Mouse (Mus musculus) forebrain, embryonic 10.5 days (tissue): ENCODE data around the gene Hoxa2. TPM values are rescaled to one million over a fixed set of nuclear protein-coding genes. Genes with fewer than 3 reads are reported as not detected.

ENCODE experiments used
- DNase-seq: peaks from one replicate; pipeline ENCODE4 v3.0.0-alpha.2; 2017; ENCODE audit warnings: low spot score; ENCODE audit errors: extremely low spot score
- H3K27ac ChIP-seq: fragments of 300-500 bp; sonication (generic); 2 replicates; pipeline ENCODE4 v1.5.1; 2016; ENCODE audit warnings: mild to moderate bottlenecking
- H3K27me3 ChIP-seq: fragments of 300-500 bp; sonication (generic); 2 replicates; pipeline ENCODE4 v1.6.1; 2016; ENCODE audit warnings: mild to moderate bottlenecking; ENCODE audit not compliant: poor library complexity, severe bottlenecking
- H3K36me3 ChIP-seq: fragments of 300-500 bp; sonication (generic); replicated peaks from 2 replicates; pipeline ENCODE4 v1.6.1; 2016; ENCODE audit warnings: mild to moderate bottlenecking, moderate library complexity
- H3K4me1 ChIP-seq: fragments of 300-500 bp; sonication (generic); 2 replicates; pipeline ENCODE4 v1.6.1; 2016
- H3K4me3 ChIP-seq: fragments of 300-500 bp; sonication (generic); 2 replicates; pipeline ENCODE4 v1.5.1; 2016; ENCODE audit warnings: mild to moderate bottlenecking, moderate library complexity
- H3K9me3 ChIP-seq: fragments of 300-500 bp; sonication (generic); 2 replicates; pipeline ENCODE4 v1.6.1; 2016; ENCODE audit warnings: mild to moderate bottlenecking, moderate library complexity
- WGBS: fragments of 180-500 bp; shearing (Covaris S2); methylation state at CpG from one replicate; pipeline ENCODE4 v1.1.7; 2016; 5-methylcytosine and 5-hydroxymethylcytosine counted together
- polyA plus RNA-seq: library from polyadenylated mRNA; unstranded; fragments of >200 nt; fragmentation: Nextera tagmentation; extraction: Ambion mirVana; gene quantifications from 2 replicates; pipeline ENCODE4 v1.2.1, GENCODE M21; 2016

Gene Hoxa2
- polyA plus RNA-seq, 1 experiment from 2014 or later: not detected

DNA sequence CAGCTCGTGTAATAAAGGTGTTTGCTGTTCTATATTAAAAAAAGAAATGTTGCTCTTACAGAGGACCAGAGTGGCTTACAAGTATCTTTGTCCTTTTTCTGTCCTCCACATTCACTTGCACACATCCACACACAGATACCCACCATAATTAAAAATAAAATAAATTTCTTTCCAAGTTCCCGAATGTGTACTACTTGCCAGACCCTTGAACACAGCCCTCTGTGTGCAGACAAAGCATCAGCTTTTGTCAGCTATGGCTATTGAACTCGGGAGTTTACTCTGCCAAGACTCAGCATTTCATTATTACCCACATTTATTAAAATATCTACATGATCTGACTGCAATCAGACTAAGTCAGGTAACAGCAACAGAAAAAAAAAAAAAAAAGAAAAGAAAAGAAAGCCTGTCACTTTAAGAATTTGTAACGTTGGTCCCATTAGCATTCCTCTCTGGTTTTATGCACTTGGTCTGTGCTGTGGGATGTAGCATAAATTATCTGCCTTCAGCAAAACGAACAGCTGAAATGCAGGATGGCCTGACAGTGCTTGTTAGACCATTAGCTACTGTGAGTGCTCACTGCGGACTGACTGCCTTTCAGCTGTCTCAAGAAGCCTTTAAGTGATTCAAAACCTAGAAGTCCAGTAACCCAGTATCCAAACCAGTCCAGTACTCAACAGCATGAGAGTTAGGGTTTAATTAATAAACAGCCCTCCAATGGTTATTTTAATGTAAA lies 45.6 kb downstream of the Hoxa2 start:
- Histone ChIP-seq H3K27ac (no peak overlapping the region), H3K27me3 (peaks cover 25% of the 10 kb centered on the region), H3K4me3 (no peak overlapping the region), H3K4me1 (peaks cover 28% of the 10 kb centered on the region), H3K36me3 (no peaks in the 10 kb centered on the region), H3K9me3 (no peaks in the 10 kb centered on the region)
- 58% methylated on average over 6 of the region's 6 CpGs for WGBS
- no peak for DNase-seq

DNA sequence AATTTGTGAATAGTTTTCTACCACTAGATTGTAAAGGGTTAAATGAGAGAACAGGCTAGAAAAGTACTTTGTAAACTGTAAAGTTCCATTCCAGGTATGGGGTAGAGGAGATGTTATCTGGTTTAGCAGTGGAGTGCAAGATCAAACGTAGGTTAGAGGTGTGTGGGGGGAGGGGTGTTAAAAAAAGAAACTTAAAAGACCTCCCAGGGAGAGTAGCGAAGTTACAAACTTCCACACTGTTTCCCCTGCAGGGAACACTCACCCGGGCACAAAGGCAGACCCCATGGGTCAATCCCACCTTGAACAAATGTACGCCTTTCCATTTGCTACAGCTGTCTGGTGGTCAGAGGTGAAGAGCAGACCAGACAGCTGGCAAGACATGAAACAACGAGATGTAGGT lies 48.7 kb downstream of the Hoxa2 start:
- Histone ChIP-seq H3K4me3 (no peak overlapping the region), H3K27ac (no peak overlapping the region), H3K27me3 (peaks cover 25% of the 10 kb centered on the region), H3K9me3 (no peaks in the 10 kb centered on the region), H3K4me1 (peaks cover 28% of the 10 kb centered on the region), H3K36me3 (no peaks in the 10 kb centered on the region)
- WGBS: 19% methylated on average over 5 of the region's 5 CpGs
- DNase-seq: no peak

Other genes starting within 250 kb of the Hoxa2 start
- gene Skap2, start 152.3 kb downstream of the Hoxa2 start, polyA plus RNA-seq: 7.7 and 9.0 TPM in 2 replicates
- not detected in 2 replicates for gene Hoxa1, start 6.5 kb downstream of the Hoxa2 start, polyA plus RNA-seq
- not detected in 2 replicates for gene 5730596B20Rik, start 12.7 kb upstream of the Hoxa2 start, polyA plus RNA-seq
- not detected in 2 replicates for gene Hoxa4, start 26.9 kb upstream of the Hoxa2 start, polyA plus RNA-seq
- not detected in 2 replicates for gene Hoxa5, start 39.8 kb upstream of the Hoxa2 start, polyA plus RNA-seq
- not detected in 2 replicates for gene Hoxa6, start 43.9 kb upstream of the Hoxa2 start, polyA plus RNA-seq
- gene Hoxa3, start 48.5 kb upstream of the Hoxa2 start, polyA plus RNA-seq: not detected in 2 replicates
- gene Gm28308, start 48.5 kb upstream of the Hoxa2 start, polyA plus RNA-seq: not detected in 2 replicates
- gene Hoxa7, start 57.0 kb upstream of the Hoxa2 start, polyA plus RNA-seq: not detected in 2 replicates
- not detected in 2 replicates for gene Hoxa9, start 66.3 kb upstream of the Hoxa2 start, polyA plus RNA-seq
- gene Hoxa10, start 76.0 kb upstream of the Hoxa2 start, polyA plus RNA-seq: not detected in 2 replicates
- gene Hoxa11, start 81.0 kb upstream of the Hoxa2 start, polyA plus RNA-seq: not detected in 2 replicates
- not detected in 2 replicates for gene Hoxa13, start 96.0 kb upstream of the Hoxa2 start, polyA plus RNA-seq
- gene Evx1, start 148.7 kb upstream of the Hoxa2 start, polyA plus RNA-seq: not detected in 2 replicates